Mouse (Mus musculus) lung, embryonic 15.5 days (tissue): ENCODE data around the gene Parp8. TPM values are rescaled to one million over a fixed set of nuclear protein-coding genes. Genes with fewer than 3 reads are reported as not detected.
"Not testable (repeated sequence)": the region's sequence is repeated elsewhere in the genome, so short reads cannot be mapped to it uniquely, and the experiment has no call there.

Experiments
- ATAC-seq: fragments of 200-750 bp; cut with Nextera tagmentation; 2 replicates; pipeline ENCODE4 v1.8.0; 2017; ENCODE audit warnings: moderate number of reproducible peaks, borderline replicate concordance; ENCODE audit not compliant: low FRiP score, low TSS enrichment; ENCODE audit errors: extremely low read depth
- H3K27ac ChIP-seq: fragments of 300-500 bp; sonication (generic); 2 replicates; pipeline ENCODE4 v1.5.1; 2015; ENCODE audit warnings: moderate library complexity, mild to moderate bottlenecking, inconsistent platforms
- H3K27me3 ChIP-seq: fragments of 300-500 bp; sonication (generic); 2 replicates; pipeline ENCODE4 v1.6.1; 2015; ENCODE audit warnings: inconsistent platforms
- H3K36me3 ChIP-seq: fragments of 300-500 bp; sonication (generic); 2 replicates; pipeline ENCODE4 v1.6.1; 2015; ENCODE audit warnings: inconsistent platforms
- H3K4me1 ChIP-seq: fragments of 300-500 bp; sonication (generic); 2 replicates; pipeline ENCODE4 v1.6.1; 2015; ENCODE audit warnings: inconsistent platforms
- H3K4me2 ChIP-seq: fragments of 300-500 bp; sonication (generic); 2 replicates; pipeline ENCODE4 v1.6.1; 2015; ENCODE audit warnings: inconsistent platforms, mild to moderate bottlenecking, moderate library complexity
- H3K4me3 ChIP-seq: fragments of 300-500 bp; sonication (generic); 2 replicates; pipeline ENCODE4 v1.5.1; 2015; ENCODE audit warnings: mild to moderate bottlenecking, inconsistent platforms
- H3K9ac ChIP-seq: fragments of 300-500 bp; sonication (generic); 2 replicates; pipeline ENCODE4 v1.6.1; 2015; ENCODE audit warnings: inconsistent platforms
- H3K9me3 ChIP-seq: fragments of 300-500 bp; sonication (generic); 2 replicates; pipeline ENCODE4 v1.6.1; 2016; ENCODE audit warnings: inconsistent platforms
- WGBS: fragments of 180-500 bp; shearing (Covaris S2); methylation state at CpG from one replicate; pipeline ENCODE4 v1.1.7; 2015; 5-methylcytosine and 5-hydroxymethylcytosine counted together
- polyA plus RNA-seq: library from polyadenylated mRNA; unstranded; fragments of >200 nt; fragmentation: Nextera tagmentation; extraction: Ambion mirVana; gene quantifications from 2 replicates; pipeline ENCODE4 v1.2.1, GENCODE M21; 2015

Parp8 gene
- polyA plus RNA-seq, 1 experiment from 2014 or later: 10.3 TPM

- H3K4me3 ChIP-seq: no peak overlapping the region
- H3K9me3 ChIP-seq: no peaks in the 10 kb centered on the region
- no peak overlapping the region for H3K4me2 ChIP-seq
- no peaks in the 10 kb centered on the region for H3K36me3 ChIP-seq
- H3K9ac ChIP-seq: no peak overlapping the region
- H3K27me3 ChIP-seq: no peaks in the 10 kb centered on the region
- ATAC-seq: no peak
- 0 out of 2 replicates have a peak, but pooled peaks cover 6% of the 10 kb centered on the region for H3K4me1 ChIP-seq
- WGBS: 92% methylated on average over 3 of the region's 3 CpGs
- H3K27ac ChIP-seq: no peak overlapping the region
Measured at GRCm38 (mm10) chr13:116951336-116951735, 74.0 kb downstream of the Parp8 start.

DNA sequence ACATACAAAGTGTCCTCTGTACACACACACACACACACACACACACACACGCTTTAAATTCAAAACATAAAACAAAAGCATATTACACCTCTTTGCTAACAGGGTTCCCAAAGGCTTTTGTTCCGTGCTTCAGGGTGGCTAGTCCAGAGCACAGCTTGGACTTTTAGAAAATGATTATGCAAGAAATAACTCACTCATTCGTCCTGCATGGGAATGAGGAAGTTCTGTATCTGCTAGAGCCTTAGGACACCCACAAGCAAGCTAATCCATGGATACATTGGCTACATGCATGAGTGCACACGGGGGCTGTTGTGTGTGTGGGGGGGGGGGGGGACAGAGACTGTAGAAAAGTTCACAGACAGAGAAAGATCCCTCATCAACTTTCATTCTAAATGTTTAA, 75.8 kb downstream of the Parp8 start:
- H3K27me3 ChIP-seq: no peaks in the 10 kb centered on the region
- no peaks in the 10 kb centered on the region for H3K9me3 ChIP-seq
- H3K4me1 ChIP-seq: 0 out of 2 replicates have a peak, but pooled peaks cover 6% of the 10 kb centered on the region
- no peak for ATAC-seq
- no peak overlapping the region for H3K27ac ChIP-seq
- no peak overlapping the region for H3K4me2 ChIP-seq
- H3K9ac ChIP-seq: no peak overlapping the region
- H3K36me3 ChIP-seq: no peaks in the 10 kb centered on the region
- WGBS: 67% methylated on average over 4 of the region's 4 CpGs
- no peak overlapping the region for H3K4me3 ChIP-seq

DNA sequence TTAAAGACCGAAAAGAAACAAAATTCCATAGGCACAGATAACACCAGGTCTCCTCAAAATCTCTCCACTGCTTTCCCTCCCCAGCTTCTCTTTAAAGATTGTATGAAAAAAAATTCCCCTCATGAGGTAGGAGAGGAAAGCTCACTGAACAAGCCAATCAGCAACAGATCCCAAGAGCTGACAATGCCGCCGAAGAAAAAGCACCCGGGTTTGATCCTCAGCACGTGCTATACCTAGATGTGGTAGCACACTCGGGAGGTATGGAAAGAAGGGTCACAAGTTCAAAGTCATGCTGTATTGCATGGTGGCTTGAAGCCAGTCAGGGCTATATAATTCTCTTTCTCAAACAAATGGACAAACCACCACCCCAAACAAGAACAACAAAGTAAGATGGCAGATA, 76.3 kb downstream of the Parp8 start:
- Histone ChIP-seq H3K27ac (no peak overlapping the region), H3K4me3 (no peak overlapping the region), H3K36me3 (no peaks in the 10 kb centered on the region), H3K4me1 (0 out of 2 replicates have a peak, but pooled peaks cover 6% of the 10 kb centered on the region), H3K9ac (no peak overlapping the region), H3K9me3 (no peaks in the 10 kb centered on the region), H3K4me2 (no peak overlapping the region), H3K27me3 (no peaks in the 10 kb centered on the region)
- 85% methylated on average over 6 of the region's 6 CpGs for WGBS
- ATAC-seq: no peak

DNA sequence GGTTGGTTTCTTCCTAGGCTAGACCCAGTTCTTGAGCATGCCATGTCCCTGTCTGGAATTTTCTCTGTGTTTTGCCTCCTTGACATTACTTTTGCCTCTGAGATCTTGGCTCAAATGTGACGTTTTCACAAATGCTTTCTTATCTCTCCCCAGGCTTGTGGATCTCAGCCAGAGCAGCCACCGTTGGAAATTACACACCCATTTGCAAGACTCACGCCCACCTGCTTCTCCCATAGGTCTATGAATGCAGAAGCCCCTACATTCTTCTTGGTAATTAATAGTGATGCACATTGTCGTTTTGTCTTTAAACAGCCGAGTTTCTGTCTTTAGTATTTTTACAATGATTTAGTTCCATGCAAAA, 77.1 kb downstream of the Parp8 start:
- Histone ChIP-seq H3K4me1 (0 out of 2 replicates have a peak, but pooled peaks cover 6% of the 10 kb centered on the region), H3K4me3 (no peak overlapping the region), H3K4me2 (no peak overlapping the region), H3K9ac (no peak overlapping the region), H3K9me3 (no peaks in the 10 kb centered on the region), H3K27me3 (no peaks in the 10 kb centered on the region), H3K36me3 (no peaks in the 10 kb centered on the region), H3K27ac (no peak overlapping the region)
- 49% methylated on average over 5 of the region's 5 CpGs for whole genome bisulfite sequencing
- no peak for ATAC-seq

- WGBS: 51% methylated on average over 9 of the region's 9 CpGs
- Histone ChIP-seq H3K4me2 (no peak overlapping the region), H3K27ac (no peak overlapping the region), H3K4me1 (0 out of 2 replicates have a peak, but pooled peaks cover 6% of the 10 kb centered on the region), H3K4me3 (no peak overlapping the region), H3K36me3 (no peaks in the 10 kb centered on the region), H3K27me3 (no peaks in the 10 kb centered on the region), H3K9ac (no peak overlapping the region), H3K9me3 (no peaks in the 10 kb centered on the region)
- peak; percentile 69; the same call in 1 of the 2 replicates for ATAC-seq
Measured at GRCm38 (mm10) chr13:116947611-116948298, 77.6 kb downstream of the Parp8 start.

- Histone ChIP-seq H3K4me3 (no peak overlapping the region), H3K4me2 (no peak overlapping the region), H3K27me3 (no peaks in the 10 kb centered on the region), H3K4me1 (0 out of 2 replicates have a peak, but pooled peaks cover 6% of the 10 kb centered on the region), H3K9me3 (no peaks in the 10 kb centered on the region), H3K9ac (no peak overlapping the region), H3K36me3 (no peaks in the 10 kb centered on the region), H3K27ac (no peak overlapping the region)
- 65% methylated on average over 4 of the region's 4 CpGs for WGBS
- no peak for ATAC-seq
Measured at GRCm38 (mm10) chr13:116946566-116946965, 78.8 kb downstream of the Parp8 start.

- ATAC-seq: no peak
Measured at GRCm38 (mm10) chr13:116941280-116942015, 83.9 kb downstream of the Parp8 start.

GRCm38 (mm10) chr13:116940761-116941160, 84.6 kb downstream of the Parp8 start:
- Histone ChIP-seq H3K9me3 (no peaks in the 10 kb centered on the region), H3K4me2 (no peak overlapping the region), H3K9ac (no peak overlapping the region), H3K27ac (no peak overlapping the region), H3K27me3 (no peaks in the 10 kb centered on the region), H3K4me3 (no peak overlapping the region), H3K4me1 (0 out of 2 replicates have a peak, but pooled peaks cover 3% of the 10 kb centered on the region), H3K36me3 (no peaks in the 10 kb centered on the region)
- ATAC-seq: no peak
- 88% methylated on average over 7 of the region's 7 CpGs for WGBS

More at GRCm38 (mm10) chr13:116941280-116942015, 83.9 kb downstream of the Parp8 start:
- H3K4me2 ChIP-seq: no peak overlapping the region
- no peak overlapping the region for H3K4me3 ChIP-seq
- H3K36me3 ChIP-seq: no peaks in the 10 kb centered on the region
- H3K27me3 ChIP-seq: no peaks in the 10 kb centered on the region
- 57% methylated on average over 13 of the region's 13 CpGs for WGBS
- no peak overlapping the region for H3K27ac ChIP-seq
- 0 out of 2 replicates have a peak, but pooled peaks cover 3% of the 10 kb centered on the region for H3K4me1 ChIP-seq
- H3K9ac ChIP-seq: no peak overlapping the region
- H3K9me3 ChIP-seq: no peaks in the 10 kb centered on the region

DNA sequence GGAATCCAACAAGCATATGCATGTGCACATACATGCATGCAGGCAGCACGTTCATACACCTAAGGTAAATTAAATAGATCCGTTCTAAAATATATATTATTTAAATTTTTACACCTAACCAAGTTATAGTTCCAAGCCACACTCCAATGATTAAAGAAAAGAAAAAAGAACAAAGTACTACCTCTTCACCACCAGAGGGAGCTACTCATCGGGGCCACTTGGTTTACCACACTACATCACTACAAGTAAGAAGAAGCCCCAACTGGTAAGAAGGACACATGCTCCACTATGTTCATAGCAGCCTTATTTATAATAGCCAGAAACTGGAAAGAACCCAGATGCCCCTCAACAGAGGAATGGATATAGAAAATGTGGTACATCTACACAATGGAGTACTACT, 88.3 kb downstream of the Parp8 start:
- H3K27ac ChIP-seq, ATAC-seq, H3K36me3 ChIP-seq, H3K4me3 ChIP-seq, H3K9me3 ChIP-seq, H3K4me2 ChIP-seq, H3K4me1 ChIP-seq, H3K9ac ChIP-seq, H3K27me3 ChIP-seq: not testable (repeated sequence)
- 88% methylated on average over 3 of the region's 3 CpGs for WGBS

DNA sequence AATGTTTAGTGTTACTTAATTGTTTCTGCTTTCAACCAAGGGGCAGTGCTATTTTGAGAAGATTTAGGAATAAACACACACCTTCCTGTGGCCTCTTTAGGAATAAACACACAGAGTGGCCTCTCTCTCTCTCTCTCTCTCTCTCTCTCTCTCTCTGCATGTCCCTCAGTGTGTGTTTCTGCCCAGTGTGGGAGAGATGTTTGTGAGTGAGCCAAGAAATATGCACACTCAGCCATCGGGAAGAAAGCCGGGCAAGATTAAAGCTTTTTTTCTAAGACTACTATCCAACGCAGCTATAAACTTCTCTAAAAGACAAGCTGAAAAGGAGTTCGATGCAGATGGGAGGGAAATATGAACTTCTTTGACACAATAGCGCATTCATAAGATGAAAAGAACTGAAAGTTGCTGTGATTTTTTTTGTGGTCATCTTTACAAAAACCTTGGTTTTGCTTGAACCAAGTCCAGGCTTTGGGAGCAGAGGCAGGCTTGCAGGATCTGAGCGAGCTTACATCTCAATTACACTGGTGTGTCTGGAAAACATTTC, 107.9 kb downstream of the Parp8 start:
- ATAC-seq: peak; percentile 86; the same call in 1 of the 2 replicates
- H3K36me3 ChIP-seq: no peaks in the 10 kb centered on the region
- peak overlapping the region; percentile 20; the same call in 1 of the 2 replicates for H3K27ac ChIP-seq
- H3K4me3 ChIP-seq: no peak overlapping the region
- H3K4me1 ChIP-seq: 0 out of 2 replicates have a peak, but pooled peaks cover 6% of the 10 kb centered on the region
- 27% methylated on average over 6 of the region's 6 CpGs for whole genome bisulfite sequencing
- H3K9me3 ChIP-seq: no peaks in the 10 kb centered on the region
- H3K9ac ChIP-seq: no peak overlapping the region
- H3K27me3 ChIP-seq: no peaks in the 10 kb centered on the region
- H3K4me2 ChIP-seq: peak overlapping the region; percentile 25; the same call in 1 of the 2 replicates

GRCm38 (mm10) chr13:116908284-116908683, 117.1 kb downstream of the Parp8 start:
- Histone ChIP-seq H3K9ac (no peak overlapping the region), H3K4me3 (no peak overlapping the region)

GRCm38 (mm10) chr13:116903394-116903793, 121.9 kb downstream of the Parp8 start:
- H3K4me2 ChIP-seq: no peak overlapping the region
- H3K36me3 ChIP-seq: no peaks in the 10 kb centered on the region
- H3K9me3 ChIP-seq: no peaks in the 10 kb centered on the region
- no peaks in the 10 kb centered on the region for H3K27me3 ChIP-seq
- ATAC-seq: no peak
- H3K4me1 ChIP-seq: no peaks in the 10 kb centered on the region
- no peak overlapping the region for H3K4me3 ChIP-seq
- no peak overlapping the region for H3K9ac ChIP-seq
- no peak overlapping the region for H3K27ac ChIP-seq
- 84% methylated on average over 5 of the region's 5 CpGs for WGBS

More at GRCm38 (mm10) chr13:116908284-116908683, 117.1 kb downstream of the Parp8 start:
- Histone ChIP-seq H3K4me1 (no peaks in the 10 kb centered on the region), H3K36me3 (no peaks in the 10 kb centered on the region), H3K9me3 (no peaks in the 10 kb centered on the region), H3K27me3 (no peaks in the 10 kb centered on the region), H3K27ac (no peak overlapping the region), H3K4me2 (no peak overlapping the region)
- no peak for ATAC-seq
- WGBS: 81% methylated on average over 3 of the region's 3 CpGs
